Mouse (Mus musculus): ENCODE measurements around the gene Fanca. TPM values are rescaled to one million over a fixed set of nuclear protein-coding genes. Genes with fewer than 3 reads are reported as not detected.
"Not testable (repeated sequence)": the region's sequence is repeated elsewhere in the genome, so short reads cannot be mapped to it uniquely, and the experiment has no call there.

Gene Fanca
- polyA plus RNA-seq, 2 experiments, result 24.2 to 54.7 TPM

GRCm38 (mm10) chr8:123275096-123275495, 43.3 kb downstream of the Fanca start:
- no peak overlapping the region for H3K4me3 ChIP-seq (replicated peaks; ENCODE audit: low read length)
- no peak for TF ChIP-seq POLR2A (IDR thresholded peaks at IDR 0.05; ENCODE audit: borderline replicate concordance, extremely low read depth, insufficient read depth, insufficient read length)
- H3K4me1 ChIP-seq (ENCODE audit: control insufficient read depth, insufficient read depth, low read length), result no peaks in the 10 kb centered on the region
- WGBS, result 94% methylated on average over 12 of the region's 12 CpGs
- DNase-seq (ENCODE audit: low spot score) (no peak), ATAC-seq (ENCODE audit: low FRiP score, low read depth) (no peak)
- no peaks in the 10 kb centered on the region for H3K9me3 ChIP-seq (ENCODE audit: control insufficient read depth, low read length)
- H3K4me2 ChIP-seq (replicated peaks; ENCODE audit: low read depth, low read length, severe bottlenecking), result no peak overlapping the region
- no peak overlapping the region for H3K9ac ChIP-seq (ENCODE audit: low read depth, low read length, severe bottlenecking)
- H3K27ac ChIP-seq (replicated peaks; ENCODE audit: low read depth, low read length), result no peak overlapping the region
- no peaks in the 10 kb centered on the region for H3K27me3 ChIP-seq (ENCODE audit: control insufficient read depth, insufficient read depth, low read length)
- peaks cover 14% of the 10 kb centered on the region for H3K36me3 ChIP-seq (ENCODE audit: control insufficient read depth, insufficient read depth, low read length)

- Histone ChIP-seq H3K27me3 (ENCODE audit: control insufficient read depth, insufficient read depth, low read length) (no peaks in the 10 kb centered on the region), H3K4me1 (ENCODE audit: control insufficient read depth, insufficient read depth, low read length) (no peaks in the 10 kb centered on the region), H3K4me3 (replicated peaks; ENCODE audit: low read length) (no peak overlapping the region), H3K9me3 (ENCODE audit: control insufficient read depth, low read length) (no peaks in the 10 kb centered on the region), H3K36me3 (ENCODE audit: control insufficient read depth, insufficient read depth, low read length) (peaks cover 21% of the 10 kb centered on the region), H3K4me2 (replicated peaks; ENCODE audit: low read depth, low read length, severe bottlenecking) (no peak overlapping the region), H3K9ac (ENCODE audit: low read depth, low read length, severe bottlenecking) (no peak overlapping the region), H3K27ac (replicated peaks; ENCODE audit: low read depth, low read length) (no peak overlapping the region)
- DNase-seq (ENCODE audit: low spot score), result no peak
- TF ChIP-seq POLR2A (IDR thresholded peaks at IDR 0.05; ENCODE audit: borderline replicate concordance, extremely low read depth, insufficient read depth, insufficient read length), result no peak
- ATAC-seq (ENCODE audit: low FRiP score, low read depth), result no peak
- WGBS, result 87% methylated on average over 5 of the region's 5 CpGs
Measured at GRCm38 (mm10) chr8:123274447-123274846, 43.9 kb downstream of the Fanca start.

GRCm38 (mm10) chr8:123271901-123272300, 46.5 kb downstream of the Fanca start:
- ATAC-seq (ENCODE audit: low FRiP score, low read depth) (no peak), DNase-seq (ENCODE audit: low spot score) (no peak)
- H3K9me3 ChIP-seq (ENCODE audit: control insufficient read depth, low read length), result no peaks in the 10 kb centered on the region
- H3K27me3 ChIP-seq (ENCODE audit: control insufficient read depth, insufficient read depth, low read length), result no peaks in the 10 kb centered on the region
- no peaks in the 10 kb centered on the region for H3K4me1 ChIP-seq (ENCODE audit: control insufficient read depth, insufficient read depth, low read length)
- H3K4me2 ChIP-seq (replicated peaks; ENCODE audit: low read depth, low read length, severe bottlenecking), result no peak overlapping the region
- WGBS, result 92% methylated on average over 4 of the region's 4 CpGs
- H3K27ac ChIP-seq (replicated peaks; ENCODE audit: low read depth, low read length), result no peak overlapping the region
- H3K4me3 ChIP-seq (replicated peaks; ENCODE audit: low read length), result no peak overlapping the region
- no peak for TF ChIP-seq POLR2A (IDR thresholded peaks at IDR 0.05; ENCODE audit: borderline replicate concordance, extremely low read depth, insufficient read depth, insufficient read length)
- peaks cover 41% of the 10 kb centered on the region for H3K36me3 ChIP-seq (ENCODE audit: control insufficient read depth, insufficient read depth, low read length)
- H3K9ac ChIP-seq (ENCODE audit: low read depth, low read length, severe bottlenecking), result no peak overlapping the region

- DNase-seq (ENCODE audit: low spot score) (no peak), ATAC-seq (ENCODE audit: low FRiP score, low read depth) (no peak)
- Histone ChIP-seq H3K4me3 (replicated peaks; ENCODE audit: low read length) (no peak overlapping the region), H3K4me1 (ENCODE audit: control insufficient read depth, insufficient read depth, low read length) (no peaks in the 10 kb centered on the region), H3K4me2 (replicated peaks; ENCODE audit: low read depth, low read length, severe bottlenecking) (no peak overlapping the region), H3K9ac (ENCODE audit: low read depth, low read length, severe bottlenecking) (no peak overlapping the region), H3K27ac (replicated peaks; ENCODE audit: low read depth, low read length) (no peak overlapping the region), H3K9me3 (ENCODE audit: control insufficient read depth, low read length) (no peaks in the 10 kb centered on the region), H3K27me3 (ENCODE audit: control insufficient read depth, insufficient read depth, low read length) (no peaks in the 10 kb centered on the region), H3K36me3 (ENCODE audit: control insufficient read depth, insufficient read depth, low read length) (peaks cover 44% of the 10 kb centered on the region)
- no peak for TF ChIP-seq POLR2A (IDR thresholded peaks at IDR 0.05; ENCODE audit: borderline replicate concordance, extremely low read depth, insufficient read depth, insufficient read length)
- WGBS, result 85% methylated on average over 10 of the region's 10 CpGs
Measured at GRCm38 (mm10) chr8:123271147-123271546, 47.2 kb downstream of the Fanca start.

- no peaks in the 10 kb centered on the region for H3K4me1 ChIP-seq (ENCODE audit: control insufficient read depth, insufficient read depth, low read length)
- peaks cover 73% of the 10 kb centered on the region for H3K36me3 ChIP-seq (ENCODE audit: control insufficient read depth, insufficient read depth, low read length)
- no peak overlapping the region for H3K27ac ChIP-seq (replicated peaks; ENCODE audit: low read depth, low read length)
- 72% methylated on average over 14 of the region's 14 CpGs for WGBS
- ATAC-seq (ENCODE audit: low FRiP score, low read depth), result no peak
- no peaks in the 10 kb centered on the region for H3K27me3 ChIP-seq (ENCODE audit: control insufficient read depth, insufficient read depth, low read length)
- no peaks in the 10 kb centered on the region for H3K9me3 ChIP-seq (ENCODE audit: control insufficient read depth, low read length)
- DNase-seq (ENCODE audit: low spot score), result no peak
- H3K9ac ChIP-seq (ENCODE audit: low read depth, low read length, severe bottlenecking), result no peak overlapping the region
- no peak overlapping the region for H3K4me2 ChIP-seq (replicated peaks; ENCODE audit: low read depth, low read length, severe bottlenecking)
- TF ChIP-seq POLR2A (IDR thresholded peaks at IDR 0.05; ENCODE audit: borderline replicate concordance, extremely low read depth, insufficient read depth, insufficient read length), result no peak
- no peak overlapping the region for H3K4me3 ChIP-seq (replicated peaks; ENCODE audit: low read length)
Measured at GRCm38 (mm10) chr8:123267926-123268656, 50.3 kb downstream of the Fanca start.

GRCm38 (mm10) chr8:123257593-123257992, 60.8 kb downstream of the Fanca start:
- not testable (repeated sequence) for H3K9ac ChIP-seq (ENCODE audit: low read depth, low read length, severe bottlenecking); ATAC-seq (ENCODE audit: low FRiP score, low read depth); H3K27me3 ChIP-seq (ENCODE audit: control insufficient read depth, insufficient read depth, low read length); H3K4me3 ChIP-seq (replicated peaks; ENCODE audit: low read length); H3K4me2 ChIP-seq (replicated peaks; ENCODE audit: low read depth, low read length, severe bottlenecking); H3K27ac ChIP-seq (replicated peaks; ENCODE audit: low read depth, low read length); DNase-seq (ENCODE audit: low spot score); H3K9me3 ChIP-seq (ENCODE audit: control insufficient read depth, low read length)
- Histone ChIP-seq H3K36me3 (ENCODE audit: control insufficient read depth, insufficient read depth, low read length) (peaks cover 51% of the 10 kb centered on the region), H3K4me1 (ENCODE audit: control insufficient read depth, insufficient read depth, low read length) (peaks cover 18% of the 10 kb centered on the region)
- 88% methylated on average over 7 of the region's 8 CpGs for WGBS

All from limb, embryonic 14.5 days (tissue).